Comparison of ENCODE assay signal across 9 mouse cellular contexts in genomic region chr13:98504181-98504660, GRCm38 (mm10). TPM values are rescaled to one million over a fixed set of nuclear protein-coding genes. Genes with fewer than 3 reads are reported as not detected.
DNase-seq lines count a peak whose midpoint lies in the region; ATAC-seq lines count a peak whose summit lies in the region.
"Had no signal": no experiment of that assay in that cellular context is flagged by ENCODE, and none has a peak within 500 bp of the region (broad histone marks: within the 10 kb centered on the region; RNA-seq: fewer than 3 reads in every experiment).

No protein-coding gene starts in this region.

- DNase-seq in mesoderm, embryonic 11.5 days (ENCODE audit: low read depth, low spot score), result peak; percentile 75
- DNase-seq in cerebellum, adult 9-10 months, result no peak
- DNase-seq: adrenal gland, adult 8-10 months had no signal

- H3K4me1 ChIP-seq in megakaryocyte, embryonic 14.5 days, result peaks cover 25% of the 10 kb centered on the region
- peaks cover 17% of the 10 kb centered on the region for H3K4me1 ChIP-seq in forebrain, embryonic 15.5 days

- H3K9ac ChIP-seq in forebrain, embryonic 15.5 days (replicated peaks), result no peak overlapping the region

- H3K9me3 ChIP-seq in megakaryocyte, embryonic 14.5 days, result 0 out of 2 replicates have a peak, but pooled peaks cover 3% of the 10 kb centered on the region
- H3K9me3 ChIP-seq in forebrain, embryonic 15.5 days, result no peaks in the 10 kb centered on the region

- peak overlapping the region; percentile 56 for H3K4me3 ChIP-seq in megakaryocyte, embryonic 14.5 days (replicated peaks)
- peak overlapping the region; percentile 19 for H3K4me3 ChIP-seq in forebrain, embryonic 15.5 days

- H3K27me3 ChIP-seq in megakaryocyte, embryonic 14.5 days (replicated peaks), result peaks cover 91% of the 10 kb centered on the region
- peaks cover 80% of the 10 kb centered on the region for H3K27me3 ChIP-seq in forebrain, embryonic 15.5 days

- H3K27ac ChIP-seq in forebrain, embryonic 15.5 days (replicated peaks), result no peak overlapping the region
- H3K27ac ChIP-seq: heart, adult 2 months had no signal

- no peaks in the 10 kb centered on the region for H3K36me3 ChIP-seq in megakaryocyte, embryonic 14.5 days (replicated peaks; ENCODE audit: low read length)
- no peaks in the 10 kb centered on the region for H3K36me3 ChIP-seq in forebrain, embryonic 15.5 days

- no peak for ATAC-seq in megakaryocyte, adult 5-6 weeks (ENCODE audit: poor library complexity, severe bottlenecking)
- ATAC-seq in forebrain, embryonic 15.5 days (replicated peaks), result no peak
- no peak for ATAC-seq in granulocyte monocyte progenitor cell, adult 5-6 weeks (replicated peaks; ENCODE audit: poor library complexity, severe bottlenecking)
- no peak for ATAC-seq in erythroblast, adult 5-6 weeks (replicated peaks; ENCODE audit: low FRiP score, poor library complexity, severe bottlenecking)

- WGBS in forebrain, embryonic 15.5 days, result under 1% methylated on average over 27 of the region's 27 CpGs

- 0 out of 2 replicates have a peak overlapping the region, but pooled peaks have one; percentile 38 for H3K4me2 ChIP-seq in forebrain, embryonic 15.5 days (replicated peaks)

RNA-seq across cellular contexts. Expression of gene Gm10320, which starts 12.4 kb away (rescaled TPM):
- polyA plus RNA-seq in megakaryocyte, embryonic 14.5 days (2012; ENCODE audit: insufficient read depth, low replicate concordance), result 5.4 and 10.2 TPM in 2 replicates
- total RNA-seq in megakaryocyte, adult 5-6 weeks (2015), result 7.3 and 8.9 TPM in 2 replicates
- total RNA-seq in megakaryocyte, adult 5-6 weeks (2017), result 0.65 and 0.66 TPM in 2 replicates
- polyA plus RNA-seq in forebrain, embryonic 15.5 days (2015; fragmentation: Nextera tagmentation; extraction: Ambion mirVana), result 0.59 and 1.4 TPM in 2 replicates
- 2.2 and 5.0 TPM in 2 replicates for total RNA-seq in granulocyte monocyte progenitor cell, adult 5-6 weeks (2014; fragmentation: Nextera tagmentation)
- total RNA-seq in granulocyte monocyte progenitor cell, adult 5-6 weeks (2017), result 2.2 and 3.5 TPM in 2 replicates
- total RNA-seq in erythroblast, adult 5-6 weeks (2015; ENCODE audit: low replicate concordance), result 2.3 and 7.1 TPM in 2 replicates
- not detected in 2 replicates for total RNA-seq in erythroblast, adult 5-6 weeks (2017; ENCODE audit: low replicate concordance)
- total RNA-seq: heart, adult 2 months had no signal
